Mouse (Mus musculus) gastrocnemius, adult 18-20 months (tissue): Measurements from ENCODE around the gene Ahdc1. TPM values are rescaled to one million over a fixed set of nuclear protein-coding genes. Genes with fewer than 3 reads are reported as not detected.

Experiments used
- DNase-seq: peaks from one replicate; pipeline ENCODE4 v3.0.0; 2021; ENCODE audit warnings: low spot score
- long read RNA-seq, 2 experiments: library from polyadenylated mRNA; stranded (forward); transcript quantifications; one replicate each; pipeline ENCODE4 v2.0.0; 2021
- total RNA-seq, 2 experiments: library from RNA; stranded (reverse); gene quantifications; 2 replicates each; pipeline ENCODE4 v1.2.3; 2021

The Ahdc1 gene
- 10 to 100 TPM; 40.6 to 41.6 TPM for total RNA-seq
- long read RNA-seq, experiment 1, partial matches to known transcripts: 9 of 13 reads
- long read RNA-seq, experiment 1, other reads (novel, unspliced or antisense): 4 of 13 reads
- long read RNA-seq, experiment 2, partial matches to known transcripts: 12 of 14 reads
- long read RNA-seq, experiment 2, other reads (novel, unspliced or antisense): 2 of 14 reads

- peak; percentile 92 for DNase-seq
Observed at GRCm38 (mm10) chr4:133011028-133011820, at the start of gene Ahdc1. Ahdc1 (plus strand) TSS chr4:133011260.

- no peak for DNase-seq
Observed at GRCm38 (mm10) chr4:132961866-132962265, 49.2 kb upstream of the Ahdc1 start.

- no peak for DNase-seq
Observed at GRCm38 (mm10) chr4:132962628-132963027, 48.4 kb upstream of the Ahdc1 start.

- DNase-seq: no peak
Observed at GRCm38 (mm10) chr4:132963436-132963835, 47.6 kb upstream of the Ahdc1 start.

GRCm38 (mm10) chr4:132964064-132964463 lies 47.0 kb upstream of the Ahdc1 start:
- no peak for DNase-seq

- no peak for DNase-seq
Observed at GRCm38 (mm10) chr4:132964473-132964872, 46.6 kb upstream of the Ahdc1 start.

GRCm38 (mm10) chr4:132968105-132968938 lies 42.7 kb upstream of the Ahdc1 start:
- DNase-seq: no peak

GRCm38 (mm10) chr4:132971601-132972000 lies 39.5 kb upstream of the Ahdc1 start:
- DNase-seq: no peak

- no peak for DNase-seq
Observed at GRCm38 (mm10) chr4:132972101-132972500, 39.0 kb upstream of the Ahdc1 start.

GRCm38 (mm10) chr4:132972556-132972955 lies 38.5 kb upstream of the Ahdc1 start:
- no peak for DNase-seq

GRCm38 (mm10) chr4:132973186-132973585 lies 37.9 kb upstream of the Ahdc1 start:
- no peak for DNase-seq

GRCm38 (mm10) chr4:132973814-132974398 lies 37.2 kb upstream of the Ahdc1 start, which contains the start of gene Fgr:
Fgr (plus strand) TSS chr4:132974095.
- no peak for DNase-seq

GRCm38 (mm10) chr4:132974904-132975303 lies 36.2 kb upstream of the Ahdc1 start:
- DNase-seq: peak; percentile 38

GRCm38 (mm10) chr4:132975791-132976190 lies 35.3 kb upstream of the Ahdc1 start:
- no peak for DNase-seq

- no peak for DNase-seq
Observed at GRCm38 (mm10) chr4:132976729-132977128, 34.3 kb upstream of the Ahdc1 start.

- DNase-seq: no peak
Observed at GRCm38 (mm10) chr4:132977597-132977996, 33.5 kb upstream of the Ahdc1 start.

- no peak for DNase-seq
Observed at GRCm38 (mm10) chr4:132979186-132979585, 31.9 kb upstream of the Ahdc1 start.

GRCm38 (mm10) chr4:132981621-132982020 lies 29.4 kb upstream of the Ahdc1 start:
- no peak for DNase-seq

- DNase-seq: no peak
Observed at GRCm38 (mm10) chr4:132982999-132983398, 28.1 kb upstream of the Ahdc1 start.

- DNase-seq: no peak
Observed at GRCm38 (mm10) chr4:132983664-132984512, 27.2 kb upstream of the Ahdc1 start.
